Mouse (Mus musculus) heart, embryonic 14.5 days (tissue): Measurements from ENCODE around the gene Zscan22. TPM values are rescaled to one million over a fixed set of nuclear protein-coding genes. Genes with fewer than 3 reads are reported as not detected.

Source experiments
- ATAC-seq: fragments of 200-750 bp; cut with Nextera tagmentation; 2 replicates; pipeline ENCODE4 v1.8.0; 2017; ENCODE audit warnings: low read depth, moderate TSS enrichment; ENCODE audit not compliant: insufficient number of reproducible peaks, insufficient read depth, low FRiP score
- H3K27ac ChIP-seq, 2 experiments: fragments of 200-500 bp in 1 of 2; fragments of 300-500 bp in 1 of 2; sonication (generic) in 1 of 2; replicated peaks in 1 of 2; 2 replicates each; pipeline ENCODE4 v1.5.1; 2012 to 2014; ENCODE audit warnings: low read depth in 2 of 2, low read length in 2 of 2, control low read depth in 1 of 2, mild to moderate bottlenecking in 1 of 2, mixed read lengths in 1 of 2; ENCODE audit not compliant: control insufficient read depth in 1 of 2, insufficient read depth in 1 of 2
- H3K27me3 ChIP-seq: fragments of 300-500 bp; sonication (generic); 2 replicates; pipeline ENCODE4 v1.6.1; 2014; ENCODE audit warnings: mild to moderate bottlenecking, low read length, control low read depth; ENCODE audit not compliant: control insufficient read depth, insufficient read depth
- H3K36me3 ChIP-seq: fragments of 300-500 bp; sonication (generic); 2 replicates; pipeline ENCODE4 v1.6.1; 2014; ENCODE audit warnings: mild to moderate bottlenecking, control low read depth, low read length, mixed read lengths; ENCODE audit not compliant: control insufficient read depth, insufficient read depth
- H3K4me1 ChIP-seq, 2 experiments: fragments of 200-500 bp in 1 of 2; fragments of 300-500 bp in 1 of 2; sonication (generic) in 1 of 2; 2 replicates each; pipeline ENCODE4 v1.6.1; 2012 to 2014; ENCODE audit warnings: low read length in 2 of 2, control low read depth in 1 of 2, mixed read lengths in 1 of 2; ENCODE audit not compliant: control insufficient read depth in 2 of 2, insufficient read depth in 2 of 2
- H3K4me2 ChIP-seq: fragments of 300-500 bp; sonication (generic); 2 replicates; pipeline ENCODE4 v1.6.1; 2014; ENCODE audit warnings: mild to moderate bottlenecking, low read length
- H3K4me3 ChIP-seq, 2 experiments: fragments of 200-500 bp in 1 of 2; fragments of 300-500 bp in 1 of 2; sonication (generic) in 1 of 2; 2 replicates each; pipeline ENCODE4 v1.5.1; 2012 to 2014; ENCODE audit warnings: low read length in 2 of 2, mild to moderate bottlenecking in 2 of 2, control low read depth in 1 of 2, low read depth in 1 of 2, moderate library complexity in 1 of 2; ENCODE audit not compliant: control insufficient read depth in 1 of 2, insufficient read depth in 1 of 2
- H3K9ac ChIP-seq: fragments of 300-500 bp; sonication (generic); 2 replicates; pipeline ENCODE4 v1.6.1; 2014; ENCODE audit warnings: mild to moderate bottlenecking, low read length
- H3K9me3 ChIP-seq: fragments of 300-500 bp; sonication (generic); 2 replicates; pipeline ENCODE4 v1.6.1; 2016; ENCODE audit warnings: low read length, control low read depth; ENCODE audit not compliant: control insufficient read depth
- WGBS: fragments of 180-500 bp; shearing (Covaris S2); extraction: QIAGEN DNeasy Blood & Tissue Kit; methylation state at CpG from one replicate; pipeline ENCODE4 v1.1.7; 2014; 5-methylcytosine and 5-hydroxymethylcytosine counted together
- polyA plus RNA-seq: library from polyadenylated mRNA; unstranded; fragments of >200 nt; fragmentation: Nextera tagmentation; extraction: Ambion mirVana; gene quantifications from 2 replicates; pipeline ENCODE4 v1.2.1, GENCODE M21; 2014

Gene Zscan22
- polyA plus RNA-seq, 1 experiment from 2014 or later = 12.7 TPM

DNA sequence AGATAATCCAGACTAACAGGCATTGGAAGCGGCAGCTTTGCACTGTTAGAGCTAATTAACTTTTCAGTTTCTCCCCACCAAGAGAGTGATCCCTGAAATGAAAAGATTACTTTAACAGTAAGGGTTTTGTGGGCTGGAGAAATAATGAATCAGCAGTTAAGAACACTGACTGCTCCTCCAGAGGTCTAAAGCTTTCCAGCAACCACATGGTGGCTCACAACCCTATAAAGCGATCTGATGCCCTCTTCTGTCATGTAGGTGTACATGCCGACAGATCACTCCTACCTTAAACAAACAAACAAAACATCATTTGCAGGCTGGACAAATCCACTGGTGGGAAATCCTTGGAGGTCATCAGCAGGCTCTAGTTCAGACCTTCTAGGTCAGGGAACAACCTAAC is 57.3 kb downstream of the Zscan22 start:
- Histone ChIP-seq H3K4me1 (peaks cover 6% of the 10 kb centered on the region in 2 experiments), H3K36me3 (no peaks in the 10 kb centered on the region), H3K4me3 (no peak overlapping the region), H3K27me3 (no peaks in the 10 kb centered on the region), H3K27ac (no peak overlapping the region), H3K9ac (no peak overlapping the region), H3K9me3 (no peaks in the 10 kb centered on the region), H3K4me2 (no peak overlapping the region)
- WGBS = 48% methylated on average over 3 of the region's 3 CpGs
- no peak for ATAC-seq

DNA sequence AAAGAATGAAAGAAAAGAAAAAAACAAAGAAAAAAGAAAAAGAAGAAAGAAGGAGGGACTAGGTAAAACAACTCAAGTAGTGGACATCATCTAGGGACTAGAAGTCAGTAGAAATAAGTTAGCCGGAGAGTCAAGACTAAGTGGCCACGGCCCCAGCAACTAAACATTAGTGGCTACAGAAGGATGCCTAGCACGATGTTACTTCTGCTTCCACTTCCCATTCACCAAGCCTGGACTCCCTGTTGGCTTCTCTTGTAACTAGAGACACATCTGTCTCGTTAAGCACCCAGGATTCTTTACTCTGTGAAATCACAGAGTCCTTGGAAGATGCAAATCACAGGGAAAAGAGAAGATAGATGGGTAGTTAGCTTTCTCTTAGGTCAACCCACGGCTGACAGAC is 59.9 kb downstream of the Zscan22 start:
- Histone ChIP-seq H3K9me3 (no peaks in the 10 kb centered on the region), H3K4me1 (no peaks in the 10 kb centered on the region), H3K9ac (no peak overlapping the region), H3K36me3 (no peaks in the 10 kb centered on the region), H3K27me3 (no peaks in the 10 kb centered on the region), H3K4me2 (no peak overlapping the region), H3K4me3 (no peak overlapping the region), H3K27ac (no peak overlapping the region)
- WGBS = 70% methylated on average over 5 of the region's 5 CpGs
- ATAC-seq = no peak

Other genes with a start within 250 kb of the Zscan22 start
- not detected in 2 replicates for gene Vmn2r55, start 212.8 kb upstream of the Zscan22 start, polyA plus RNA-seq
- not detected in 2 replicates for gene Vmn2r56, start 162.8 kb upstream of the Zscan22 start, polyA plus RNA-seq
- gene Zscan18, start 94.2 kb upstream of the Zscan22 start, polyA plus RNA-seq = 5.6 and 6.6 TPM in 2 replicates
- 13.6 and 14.8 TPM in 2 replicates for gene Zfp329, start 79.0 kb upstream of the Zscan22 start, polyA plus RNA-seq
- gene Zfp110, start 63.1 kb upstream of the Zscan22 start, polyA plus RNA-seq = 22.6 and 22.7 TPM in 2 replicates
- gene Zfp128, start 16.6 kb upstream of the Zscan22 start, polyA plus RNA-seq = 3.5 and 3.8 TPM in 2 replicates
- 660 and 762 TPM in 2 replicates for gene Rps5, start 24.5 kb downstream of the Zscan22 start, polyA plus RNA-seq
- 0.30 and 0.45 TPM in 2 replicates for gene Rnf225, start 29.6 kb downstream of the Zscan22 start, polyA plus RNA-seq
- gene Zfp324, start 68.0 kb downstream of the Zscan22 start, polyA plus RNA-seq = 6.1 and 6.3 TPM in 2 replicates
- gene Zfp446, start 80.0 kb downstream of the Zscan22 start, polyA plus RNA-seq = 4.4 and 5.2 TPM in 2 replicates
- gene Slc27a5, start 100.4 kb downstream of the Zscan22 start, polyA plus RNA-seq = 0.08 TPM in 1 of 2 replicates, not detected in the other
- 210 and 224 TPM in 2 replicates for gene Trim28, start 101.3 kb downstream of the Zscan22 start, polyA plus RNA-seq
- 12.8 and 17.2 TPM in 2 replicates for gene Zbtb45, start 112.2 kb downstream of the Zscan22 start, polyA plus RNA-seq
- gene Chmp2a, start 137.0 kb downstream of the Zscan22 start, polyA plus RNA-seq = 153 and 165 TPM in 2 replicates
- gene Ube2m, start 140.5 kb downstream of the Zscan22 start, polyA plus RNA-seq = 151 and 180 TPM in 2 replicates
- 1.4 and 1.8 TPM in 2 replicates for gene Mzf1, start 156.9 kb downstream of the Zscan22 start, polyA plus RNA-seq
- not detected in 2 replicates for gene Vmn1r85, start 197.4 kb downstream of the Zscan22 start, polyA plus RNA-seq
- not detected in 2 replicates for gene Vmn1r86, start 222.1 kb downstream of the Zscan22 start, polyA plus RNA-seq
- not detected in 2 replicates for gene Vmn1r87, start 242.3 kb downstream of the Zscan22 start, polyA plus RNA-seq